Mouse (Mus musculus) left cerebral cortex, adult 18-20 months (tissue): ENCODE measurements around the gene Klc4. TPM values are rescaled to one million over a fixed set of nuclear protein-coding genes. Genes with fewer than 3 reads are reported as not detected.

ENCODE experiments used
- DNase-seq, 2 experiments: peaks; one replicate each; pipeline ENCODE4 v3.0.0; 2021 to 2022; ENCODE audit warnings: low spot score in 2 of 2, mixed read lengths in 1 of 2
- total RNA-seq, 2 experiments: library from RNA; stranded (reverse); gene quantifications; 2 replicates each; pipeline ENCODE4 v1.2.3; 2021

Klc4 gene
- total RNA-seq, 2 experiments from 2014 or later = 24.3 to 26.2 TPM

DNA sequence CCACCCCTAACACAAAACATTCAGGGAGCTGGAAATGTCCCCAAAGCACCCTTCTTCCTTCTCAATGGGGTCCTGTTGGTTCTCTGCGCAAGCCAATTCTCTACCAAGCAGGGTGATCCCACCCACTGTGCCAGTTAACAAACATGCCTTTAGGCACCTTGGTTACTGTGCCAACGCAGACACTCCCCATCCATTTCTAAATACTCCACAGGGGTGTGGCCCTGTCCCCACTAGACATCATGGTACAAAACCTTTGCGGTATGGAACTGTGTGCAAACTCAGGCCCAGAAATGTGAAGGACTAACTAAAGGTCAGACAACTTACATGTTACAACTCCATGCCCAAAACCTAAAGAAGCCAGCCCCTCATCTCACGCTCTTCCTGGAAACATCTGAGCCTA lies 52.7 kb downstream of the Klc4 start:
- DNase-seq = no peak

- no peak for DNase-seq
Observed at GRCm38 (mm10) chr17:46591406-46591805, 54.4 kb downstream of the Klc4 start.

DNA sequence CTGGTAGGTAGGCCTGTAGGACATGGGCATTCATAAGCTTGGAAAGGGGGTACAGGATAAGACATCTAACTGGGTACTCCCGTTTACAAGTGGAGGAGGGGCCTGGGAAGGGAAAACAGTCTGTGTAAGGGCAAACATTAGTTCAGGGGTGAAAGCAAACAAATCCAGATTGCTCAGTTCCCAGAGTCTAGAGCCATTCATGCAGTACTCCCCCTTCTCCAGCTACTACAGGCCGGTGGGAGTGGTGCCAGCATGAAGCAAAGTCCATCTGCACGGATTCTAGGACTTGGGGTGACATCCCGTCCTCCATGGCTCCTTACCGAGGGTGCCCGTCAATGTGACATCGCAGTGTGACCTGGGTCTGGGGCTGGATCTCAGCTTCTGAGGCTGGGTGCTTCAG lies 55.4 kb downstream of the Klc4 start:
- no peak for DNase-seq

- DNase-seq = no peak
Observed at GRCm38 (mm10) chr17:46589635-46590314, 56.0 kb downstream of the Klc4 start.

- no peak for DNase-seq
Observed at GRCm38 (mm10) chr17:46588913-46589312, 56.9 kb downstream of the Klc4 start.

GRCm38 (mm10) chr17:46588173-46588572 lies 57.6 kb downstream of the Klc4 start:
- no peak for DNase-seq

- no peak for DNase-seq
Observed at GRCm38 (mm10) chr17:46586327-46586726, 59.5 kb downstream of the Klc4 start.

Other genes starting within 250 kb of the Klc4 start
- gene Crip3, start 217.1 kb downstream of the Klc4 start, total RNA-seq = 1 to 10 TPM; 3.7 to 4.3 TPM
- under 1 TPM; 0.30 TPM for gene Slc22a7, start 207.6 kb downstream of the Klc4 start, total RNA-seq
- 100 to 1,000 TPM; 130 to 135 TPM for gene Ttbk1, start 158.3 kb downstream of the Klc4 start, total RNA-seq
- gene Dnph1, start 149.3 kb downstream of the Klc4 start, total RNA-seq = 1 to 10 TPM; 2.8 TPM
- gene Cul9, start 99.6 kb downstream of the Klc4 start, total RNA-seq = 10 to 100 TPM; 61.0 to 64.5 TPM
- gene Srf, start 89.8 kb downstream of the Klc4 start, total RNA-seq = 10 to 100 TPM; 70.4 to 77.9 TPM
- 10 to 100 TPM in 1 of 2 experiments, 1 to 10 TPM in 1; 9.5 to 10.1 TPM for gene Ptk7, start 16.5 kb downstream of the Klc4 start, total RNA-seq
- gene Mrpl2, start 207 bp upstream of the Klc4 start, total RNA-seq = 10 to 100 TPM; 51.8 to 53.0 TPM
- 10 to 100 TPM; 26.1 to 27.1 TPM for gene Cul7, start 4.3 kb upstream of the Klc4 start, total RNA-seq
- gene Rrp36, start 28.3 kb upstream of the Klc4 start, total RNA-seq = 10 to 100 TPM; 17.1 to 17.2 TPM
- gene Mea1, start 32.8 kb upstream of the Klc4 start, total RNA-seq = 100 to 1,000 TPM; 120 to 125 TPM
- gene Klhdc3, start 34.9 kb upstream of the Klc4 start, total RNA-seq = 100 to 1,000 TPM; 190 to 207 TPM
- 10 to 100 TPM; 81.5 to 89.3 TPM for gene Ppp2r5d, start 59.1 kb upstream of the Klc4 start, total RNA-seq
- 10 to 100 TPM; 50.8 to 58.9 TPM for gene Pex6, start 65.4 kb upstream of the Klc4 start, total RNA-seq
- under 1 TPM in 1 of 2 experiments, not detected in 1; 0.84 TPM for gene Gnmt, start 83.1 kb upstream of the Klc4 start, total RNA-seq
- 10 to 100 TPM; 65.2 to 67.9 TPM for gene Cnpy3, start 106.2 kb upstream of the Klc4 start, total RNA-seq
- under 1 TPM in 1 of 2 experiments, not detected in 1; 0.28 TPM for gene Ptcra, start 117.7 kb upstream of the Klc4 start, total RNA-seq
- 1 to 10 TPM; 6.4 to 8.3 TPM for gene 2310039H08Rik, start 126.6 kb upstream of the Klc4 start, total RNA-seq
- 10 to 100 TPM; 48.2 to 53.2 TPM for gene Rpl7l1, start 136.7 kb upstream of the Klc4 start, total RNA-seq
- 10 to 100 TPM; 53.2 to 58.9 TPM for gene Bicral, start 212.5 kb upstream of the Klc4 start, total RNA-seq
- gene Tbcc, start 244.7 kb upstream of the Klc4 start, total RNA-seq = 10 to 100 TPM; 33.5 to 33.8 TPM